Mouse (Mus musculus): ENCODE results near the gene Ndst2.
"Not testable (repeated sequence)": the region's sequence is repeated elsewhere in the genome, so short reads cannot be mapped to it uniquely, and the experiment has no call there.

Ndst2 gene

DNA sequence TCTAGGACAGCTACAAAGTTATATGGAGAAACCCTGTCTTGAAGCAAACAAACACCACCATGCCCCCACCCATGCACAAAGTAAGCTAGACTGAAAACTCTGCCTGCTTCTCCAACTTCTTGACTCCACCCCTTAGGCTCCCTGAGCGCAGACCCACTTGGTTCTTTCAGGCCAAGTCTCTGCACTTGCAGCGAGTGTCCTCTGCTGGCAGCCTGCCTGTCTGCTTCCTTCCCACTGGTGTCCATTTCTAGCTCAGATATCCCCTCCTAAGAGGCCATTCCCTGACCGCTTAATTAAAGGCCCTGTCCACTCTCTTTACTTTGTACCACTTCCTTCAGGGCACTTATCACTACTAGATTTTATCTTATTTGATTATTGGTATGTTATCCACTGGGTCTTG is 9.3 kb upstream of the Ndst2 start:
- in situ Hi-C loops (cut with MboI; ENCODE audit: unreplicated experiment in 2 of 2): no loop called here

DNA sequence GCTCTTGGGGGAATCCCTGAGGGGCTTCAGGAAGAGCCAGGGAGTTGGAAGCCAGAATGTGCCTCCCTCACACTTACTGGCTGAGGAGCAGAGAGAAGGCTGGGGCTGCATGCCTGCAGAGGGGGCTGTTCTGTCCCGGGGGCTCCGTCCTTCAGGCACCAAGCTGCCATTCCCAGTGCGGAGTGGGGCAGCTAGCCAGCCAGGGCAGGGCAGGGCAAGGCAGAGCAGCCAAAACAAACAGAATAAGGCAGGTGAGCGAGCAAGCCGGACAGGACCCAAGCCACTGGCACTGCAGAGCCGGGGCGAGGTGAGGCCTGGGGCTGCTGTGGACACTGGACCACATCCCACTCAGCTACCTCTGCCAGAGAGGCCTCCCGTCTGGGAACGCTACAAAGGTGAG is 6.9 kb upstream of the Ndst2 start:
- in situ Hi-C loops (cut with MboI; ENCODE audit: unreplicated experiment in 2 of 2): no loop called here

DNA sequence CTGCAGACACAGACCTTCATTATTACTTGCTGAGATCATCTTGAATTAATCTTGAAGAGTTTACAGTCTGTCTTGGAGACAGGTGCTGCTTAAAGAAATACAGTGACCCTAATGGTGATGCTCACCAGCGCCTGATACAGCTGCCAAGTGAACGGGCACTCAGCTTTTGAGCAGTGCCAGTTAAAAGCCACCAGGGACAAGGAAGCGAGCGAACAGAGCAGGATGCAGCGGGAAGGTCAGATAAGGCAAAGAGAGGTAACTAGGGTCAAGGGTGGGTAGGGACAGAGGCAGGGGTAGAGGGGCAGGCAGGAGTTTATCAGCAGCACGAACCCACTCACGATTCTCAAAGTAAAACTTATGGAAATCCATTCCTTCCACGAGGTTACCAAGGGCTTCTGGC is 4.1 kb upstream of the Ndst2 start:
- in situ Hi-C loops (cut with MboI; ENCODE audit: unreplicated experiment in 2 of 2): no loop called here

DNA sequence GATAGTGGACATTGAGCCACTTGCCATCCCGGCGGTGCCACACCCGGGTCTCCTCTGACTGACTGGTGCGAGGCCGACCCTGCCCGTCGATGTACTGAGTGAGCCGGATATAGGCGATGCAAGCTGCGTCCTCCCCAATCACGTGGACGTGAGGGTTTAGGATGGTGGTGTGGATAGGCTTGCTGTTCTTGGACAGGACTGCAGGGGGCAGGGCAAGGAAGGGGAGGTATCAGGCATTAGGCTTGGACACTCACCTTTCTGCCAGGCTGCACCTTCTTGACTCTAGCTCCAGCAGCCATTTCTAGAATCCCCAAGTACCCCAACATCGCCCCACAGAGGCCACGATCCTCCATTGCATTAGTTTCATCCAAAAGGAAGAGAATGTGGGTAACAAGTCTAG is 2.9 kb upstream of the Ndst2 start:
- in situ Hi-C loops (cut with MboI; ENCODE audit: unreplicated experiment in 2 of 2): no loop called here

DNA sequence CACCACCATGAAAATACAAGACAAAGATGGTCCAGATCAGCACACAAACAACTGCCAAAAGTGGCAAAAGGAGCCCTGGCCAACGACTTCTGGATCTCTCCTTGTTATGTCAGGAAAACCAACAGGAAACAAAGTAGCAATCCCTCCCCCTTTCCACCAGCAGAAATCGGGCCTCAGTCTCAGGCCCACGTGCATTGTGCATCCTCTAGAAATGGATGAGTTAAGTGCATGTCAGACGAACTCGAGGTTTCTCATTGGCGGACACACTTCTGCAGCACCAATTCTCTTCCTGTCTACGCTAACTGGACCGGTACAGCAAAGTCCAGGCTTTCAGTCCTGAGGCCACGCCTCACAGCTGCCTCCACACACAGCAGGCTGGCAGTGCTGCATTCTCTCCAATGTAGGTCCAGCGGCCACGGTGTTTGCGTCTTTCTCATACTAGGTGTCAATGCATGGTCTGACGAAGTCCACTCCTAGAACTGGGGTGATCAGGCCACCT is 1.6 kb upstream of the Ndst2 start:
- in situ Hi-C loops (cut with MboI; ENCODE audit: unreplicated experiment in 2 of 2): no loop called here

DNA sequence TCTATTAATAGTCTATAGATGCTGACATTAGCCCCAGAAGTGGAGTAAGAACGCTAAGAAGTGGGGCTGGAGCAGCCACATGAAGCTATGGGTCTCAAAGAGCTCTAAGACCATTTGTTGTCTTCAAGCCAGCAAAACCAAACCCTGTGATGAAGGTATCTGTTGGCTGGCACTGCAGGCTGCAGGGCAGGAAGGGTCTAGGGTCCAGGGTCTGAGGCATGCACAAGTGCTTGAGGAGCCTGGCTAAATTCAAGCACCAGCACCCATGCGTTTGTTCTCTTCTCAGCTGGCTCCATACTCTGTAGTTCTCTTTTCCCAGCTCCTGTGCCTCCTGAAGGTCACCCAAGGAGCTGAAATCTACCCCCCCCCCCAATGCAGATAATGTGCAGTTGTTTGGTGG is 690 bp upstream of the Ndst2 start:
- in situ Hi-C loops (cut with MboI; ENCODE audit: unreplicated experiment in 2 of 2): no loop called here

DNA sequence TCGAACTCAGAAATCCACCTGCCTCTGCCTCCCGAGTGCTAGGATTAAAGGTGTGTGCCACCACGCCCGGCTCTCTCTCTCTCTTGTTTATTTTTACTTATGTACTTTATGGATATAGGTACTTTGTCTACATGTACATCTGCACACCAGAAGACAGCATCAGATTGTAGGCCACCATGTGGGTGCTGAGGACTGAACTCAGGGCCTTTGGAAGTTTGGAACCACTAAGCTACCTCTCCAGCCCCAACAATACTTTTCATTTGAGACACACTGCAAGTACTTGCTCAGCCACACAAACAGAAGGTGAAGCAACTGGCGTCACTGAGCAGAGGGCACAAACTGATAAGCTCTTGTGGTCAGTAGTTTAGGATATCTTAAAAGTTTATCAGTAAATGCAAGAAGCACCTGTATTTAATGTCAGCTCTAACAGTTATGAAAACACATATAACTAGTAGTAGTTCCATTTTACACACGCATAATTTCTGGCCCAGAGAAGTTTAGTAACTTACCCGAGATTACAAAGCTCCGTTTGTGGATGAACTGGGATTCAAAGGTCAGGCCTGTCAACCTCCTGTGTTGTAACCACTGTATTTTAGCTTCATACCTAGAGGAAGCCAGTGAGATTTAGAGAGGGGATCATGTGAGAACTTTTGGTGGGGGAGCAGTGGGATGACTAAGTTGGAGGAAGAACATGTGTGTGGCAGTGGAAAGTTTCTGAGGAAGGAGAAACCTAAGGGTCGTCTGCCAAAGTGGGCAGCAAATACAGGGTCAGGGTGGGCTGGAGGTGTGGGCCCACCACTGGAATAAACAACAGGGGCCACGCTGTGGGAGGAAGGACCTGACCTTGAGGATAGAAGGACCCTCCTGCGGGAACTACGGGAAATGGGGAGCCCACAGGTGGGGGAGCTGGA is 1.1 kb downstream of the Ndst2 start:
- in situ Hi-C loops (cut with MboI; ENCODE audit: unreplicated experiment in 2 of 2): no loop called here

DNA sequence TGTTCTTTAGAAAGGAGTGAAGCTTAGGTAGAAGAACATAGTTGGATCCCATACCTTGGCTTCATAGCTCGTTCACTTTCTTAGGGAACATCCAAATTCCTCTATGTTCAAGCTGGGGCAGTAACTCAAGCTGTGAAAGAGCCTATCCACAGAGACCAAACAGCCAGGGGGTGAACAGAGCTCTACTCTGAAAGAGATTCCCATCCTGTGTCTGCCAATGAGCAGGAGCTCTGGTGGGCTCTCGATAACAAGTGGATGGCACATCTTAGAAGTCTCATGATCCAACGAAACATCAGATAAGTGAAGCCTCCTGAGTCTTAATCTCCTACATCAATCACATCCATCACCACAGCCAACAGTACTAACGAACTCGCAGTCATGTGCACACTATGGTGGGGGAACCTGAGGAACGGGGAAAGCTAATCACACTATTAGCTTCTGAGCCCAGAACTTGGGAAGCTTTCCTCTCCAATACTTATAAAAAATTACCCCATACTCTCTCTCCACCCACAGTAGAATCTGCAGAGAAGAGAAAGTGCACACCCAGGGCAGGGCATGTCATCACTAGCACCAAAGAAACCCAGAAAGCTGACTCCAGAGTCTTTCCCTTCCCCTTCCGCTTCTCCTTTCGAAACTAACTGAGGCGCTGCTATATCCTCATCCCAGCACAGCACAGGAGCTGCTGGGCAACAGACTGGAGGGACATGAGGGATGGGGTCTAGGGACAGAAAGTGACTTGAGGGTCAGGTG is 3.3 kb downstream of the Ndst2 start:
- in situ Hi-C loops (cut with MboI; ENCODE audit: unreplicated experiment in 2 of 2): no loop called here

DNA sequence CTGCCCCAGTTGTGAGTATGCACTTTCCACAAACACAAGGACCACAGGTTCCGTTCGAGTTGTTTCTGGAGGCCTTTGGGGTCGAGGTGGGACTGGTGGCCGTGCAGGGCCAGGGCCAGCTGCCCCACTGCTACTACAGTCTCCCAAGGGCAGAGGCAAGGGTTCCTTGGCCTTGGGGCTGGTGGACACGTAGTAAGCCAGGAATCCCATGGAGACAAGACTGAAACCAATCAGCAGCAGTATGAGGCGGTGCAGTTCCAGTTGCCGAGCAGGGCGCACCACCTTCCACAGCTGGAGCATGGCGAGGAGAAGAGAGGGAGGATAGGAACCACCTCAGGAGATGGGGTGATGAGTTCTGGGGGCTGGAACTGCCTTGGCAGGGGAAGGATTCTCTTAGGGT is 4.5 kb downstream of the Ndst2 start:
- in situ Hi-C loops (cut with MboI; ENCODE audit: unreplicated experiment in 2 of 2): no loop called here

DNA sequence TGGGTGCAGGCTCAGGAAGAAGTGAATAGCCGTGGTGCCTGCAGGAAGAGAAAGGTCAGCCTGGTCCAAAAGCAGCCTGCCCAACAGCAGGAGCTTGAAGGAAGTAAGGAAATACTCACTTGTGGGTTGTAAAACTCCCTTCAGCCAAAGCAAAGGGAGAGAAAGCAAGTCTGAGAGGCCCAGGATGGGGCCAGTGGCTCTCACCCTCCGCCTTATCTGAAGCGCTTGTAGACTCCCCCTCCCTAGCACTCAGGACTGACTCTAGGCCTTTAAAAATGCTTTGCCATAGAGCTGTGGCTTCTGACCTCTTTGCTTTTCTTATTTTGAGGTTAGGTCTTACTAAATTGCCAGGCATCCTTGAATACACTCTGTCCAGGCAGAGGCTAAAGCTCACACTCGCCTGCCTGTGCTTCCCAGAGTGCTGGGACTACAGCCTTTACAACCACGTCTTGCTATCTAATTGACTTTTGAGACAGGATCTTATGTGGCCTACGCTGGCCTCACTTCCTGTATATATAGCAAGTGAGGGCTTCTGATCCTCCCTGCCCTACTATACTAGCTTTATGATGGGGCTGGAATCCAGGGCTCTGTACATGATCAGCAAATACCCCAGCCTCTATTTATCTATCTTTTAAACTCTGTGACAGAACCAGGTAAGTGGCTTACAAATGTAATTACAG is 8.6 kb downstream of the Ndst2 start:
- in situ Hi-C loops (cut with MboI; ENCODE audit: unreplicated experiment in 2 of 2): no loop called here

DNA sequence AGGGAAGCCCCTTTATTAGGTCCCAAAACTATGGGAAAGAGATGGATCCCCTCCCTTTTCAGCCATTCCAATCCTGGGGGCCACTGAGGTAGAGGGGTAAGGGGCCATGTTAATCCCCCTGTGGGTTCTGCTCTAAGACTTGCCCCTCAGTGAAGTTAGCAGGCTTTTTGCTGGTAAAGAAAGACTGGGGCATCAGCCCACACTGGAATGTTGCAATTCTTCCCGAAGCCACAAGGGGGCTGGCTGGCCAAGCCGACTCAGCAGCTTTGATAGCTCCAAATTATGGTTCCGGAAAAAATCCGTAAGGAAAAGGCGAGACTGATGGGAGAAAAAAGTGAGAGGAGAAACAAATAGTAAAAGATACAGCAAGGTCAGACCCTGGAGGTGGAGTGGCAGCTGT is 10.3 kb downstream of the Ndst2 start:
- in situ Hi-C loops (cut with MboI; ENCODE audit: unreplicated experiment in 2 of 2): no loop called here

DNA sequence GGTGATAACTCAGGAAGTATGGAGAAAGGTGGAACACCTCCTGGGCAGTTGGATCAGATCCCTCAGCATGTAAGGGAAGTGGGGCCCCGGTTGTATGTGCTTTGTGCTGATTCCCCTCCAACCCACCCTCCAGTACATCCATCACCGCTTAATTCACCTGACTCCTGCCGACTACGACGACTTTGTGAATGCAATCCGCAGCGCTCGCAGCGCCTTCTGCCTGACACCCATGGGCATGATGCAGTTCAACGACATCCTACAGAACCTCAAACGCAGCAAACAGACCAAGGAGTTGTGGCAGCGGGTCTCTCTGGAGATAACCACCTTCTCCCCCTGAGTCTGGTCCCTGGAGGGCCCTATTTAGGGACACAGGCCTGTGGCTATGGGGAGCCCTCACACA is 11.4 kb downstream of the Ndst2 start:
- in situ Hi-C loops (cut with MboI; ENCODE audit: unreplicated experiment in 2 of 2): no loop called here

DNA sequence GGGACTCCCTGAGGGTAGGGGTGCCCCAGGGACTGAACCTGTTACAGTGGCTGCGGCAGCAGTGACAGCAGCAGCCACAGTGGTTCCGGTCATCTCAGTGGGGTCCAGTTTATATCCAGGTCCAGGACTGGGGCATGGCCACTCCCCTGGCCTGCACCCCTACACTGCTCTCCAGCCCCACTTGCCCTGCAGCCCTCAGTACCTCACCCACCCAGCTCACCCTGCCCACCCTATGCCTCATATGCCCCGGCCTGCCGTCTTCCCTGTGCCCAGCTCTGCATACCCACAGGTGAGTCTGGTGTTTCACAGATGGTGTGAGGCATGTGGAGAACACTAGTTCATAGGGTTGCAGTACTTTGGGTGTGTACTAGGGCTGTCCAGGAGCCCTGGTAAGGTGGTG is 13.0 kb downstream of the Ndst2 start:
- in situ Hi-C loops (cut with MboI; ENCODE audit: unreplicated experiment in 2 of 2): no loop called here

DNA sequence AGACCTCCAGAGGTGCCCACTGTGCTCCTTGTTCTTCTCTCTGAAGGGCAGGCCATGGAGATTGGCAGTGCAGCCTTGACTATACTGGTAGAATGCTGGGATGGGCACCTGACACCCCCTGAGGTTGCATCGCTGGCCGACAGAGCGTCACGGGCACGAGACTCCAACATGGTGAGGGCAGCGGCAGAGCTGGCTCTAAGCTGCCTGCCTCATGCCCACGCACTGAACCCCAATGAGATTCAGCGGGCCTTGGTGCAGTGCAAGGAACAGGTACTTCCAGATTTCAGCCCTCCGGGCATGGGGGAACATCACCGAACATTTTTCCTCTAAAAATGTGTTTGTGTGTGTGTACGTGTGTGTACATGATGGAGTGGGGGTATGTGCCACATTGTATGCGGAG is 14.6 kb downstream of the Ndst2 start:
- in situ Hi-C loops (cut with MboI; ENCODE audit: unreplicated experiment in 2 of 2): no loop called here

DNA sequence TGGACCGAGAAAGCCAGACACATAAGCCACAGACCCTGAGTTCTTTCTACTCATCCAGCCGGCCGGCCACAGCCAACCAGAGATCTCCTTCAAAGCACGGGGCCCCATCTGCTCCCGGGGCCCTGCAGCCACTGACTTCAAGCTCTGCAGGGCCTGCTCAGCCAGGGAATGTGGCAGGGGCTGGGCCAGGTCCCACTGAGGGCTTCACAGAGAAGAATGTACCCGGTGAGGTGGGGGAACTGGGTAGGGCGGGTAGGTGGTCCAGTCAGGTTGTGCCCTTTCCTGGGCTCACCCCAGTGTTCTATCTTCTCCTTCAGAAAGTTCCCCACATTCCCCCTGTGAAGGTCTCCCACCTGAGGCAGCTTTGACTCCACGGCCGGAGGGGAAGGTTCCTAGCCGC is 15.9 kb downstream of the Ndst2 start:
- in situ Hi-C loops (cut with MboI; ENCODE audit: unreplicated experiment in 2 of 2): no loop called here

DNA sequence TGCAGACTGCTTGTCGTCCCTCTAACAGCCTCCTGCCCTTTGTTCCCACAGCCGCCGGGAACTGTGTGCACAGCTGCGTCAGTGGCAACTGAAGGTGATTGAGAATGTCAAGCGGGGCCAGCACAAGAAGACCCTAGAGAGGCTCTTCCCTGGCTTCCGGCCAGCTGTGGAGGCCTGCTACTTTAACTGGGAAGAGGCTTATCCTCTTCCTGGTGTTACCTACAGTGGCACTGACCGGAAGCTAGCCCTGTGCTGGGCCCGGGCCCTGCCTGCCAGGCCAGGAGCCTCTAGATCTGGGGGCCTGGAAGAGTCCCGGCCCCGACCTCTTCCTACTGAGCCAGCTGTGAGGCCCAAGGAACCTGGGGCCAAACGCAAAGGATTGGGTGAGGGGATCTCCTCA is 20.5 kb downstream of the Ndst2 start:
- in situ Hi-C loops (cut with MboI; ENCODE audit: unreplicated experiment in 2 of 2): no loop called here

DNA sequence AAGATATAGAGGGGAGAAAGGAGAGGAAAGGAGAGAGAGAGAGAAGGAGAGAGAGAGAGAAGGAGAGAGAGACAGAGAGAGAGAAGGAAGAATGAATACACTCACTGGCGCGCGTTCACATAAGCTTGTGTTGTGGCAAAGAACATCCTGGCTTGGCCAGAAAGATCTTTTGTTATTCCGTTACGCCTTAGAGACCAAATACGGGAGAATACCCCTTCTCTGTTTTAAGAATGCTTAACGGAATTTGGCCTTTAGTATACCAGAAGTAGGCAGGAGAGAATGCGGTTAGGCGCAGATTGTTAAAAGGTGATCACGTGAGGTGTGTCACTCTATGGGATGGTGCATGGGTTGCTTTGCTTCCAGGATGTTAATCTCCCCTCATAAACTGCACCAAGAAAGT is 26.1 kb downstream of the Ndst2 start:
- in situ Hi-C loops (cut with MboI; ENCODE audit: unreplicated experiment in 2 of 2): no loop called here

DNA sequence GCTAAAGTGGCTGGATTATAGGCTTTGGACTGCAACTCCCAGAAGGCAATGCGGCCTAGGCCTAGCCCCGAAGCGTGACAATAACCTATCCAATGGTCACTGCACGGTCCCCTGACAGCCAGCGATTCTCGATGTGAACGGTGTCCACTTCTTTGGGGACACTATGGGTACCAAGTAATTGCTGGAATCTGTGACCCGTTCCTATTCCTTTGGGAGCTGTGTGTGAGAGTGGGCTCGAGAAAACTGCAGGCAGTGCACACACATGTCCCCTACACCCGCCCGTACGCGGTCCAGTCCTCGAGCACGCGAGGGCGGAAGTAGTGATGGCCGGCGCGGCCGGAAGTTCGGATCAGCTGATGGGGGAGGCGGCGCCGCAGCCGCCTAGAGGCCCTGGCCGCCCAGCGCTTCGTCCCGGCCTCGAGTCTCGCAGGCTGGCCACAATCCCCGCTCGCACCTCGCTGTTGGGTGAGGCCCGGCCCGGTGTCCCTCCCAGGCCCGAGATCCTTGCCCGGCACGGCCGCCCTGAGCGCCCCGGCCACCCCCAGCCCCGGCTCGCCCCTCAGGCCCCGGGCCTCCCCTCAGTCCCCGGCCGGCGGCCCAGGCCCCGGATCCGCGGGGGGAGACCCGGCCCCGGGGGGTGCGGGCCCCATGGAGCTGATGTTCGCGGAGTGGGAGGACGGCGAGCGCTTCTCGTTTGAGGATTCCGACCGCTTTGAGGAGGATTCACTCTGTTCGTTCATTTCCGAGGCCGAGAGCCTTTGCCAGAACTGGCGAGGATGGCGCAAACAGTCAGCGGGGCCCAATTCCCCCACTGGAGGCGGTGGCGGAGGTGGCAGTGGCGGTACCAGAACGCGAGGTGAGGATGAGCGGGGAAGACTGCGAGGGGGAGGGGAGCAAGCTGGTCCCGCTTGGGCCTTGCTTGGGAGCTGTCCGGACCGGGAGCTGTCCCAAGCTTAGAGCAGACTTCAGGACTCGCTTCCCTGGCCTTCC is 26.9 kb downstream of the Ndst2 start, which contains the start of gene Zswim8:
TSS of gene Zswim8 (plus strand) at position 352 of the 990 bp plus-strand sequence.
- in situ Hi-C loops (cut with MboI; ENCODE audit: unreplicated experiment in 2 of 2): no loop called here

DNA sequence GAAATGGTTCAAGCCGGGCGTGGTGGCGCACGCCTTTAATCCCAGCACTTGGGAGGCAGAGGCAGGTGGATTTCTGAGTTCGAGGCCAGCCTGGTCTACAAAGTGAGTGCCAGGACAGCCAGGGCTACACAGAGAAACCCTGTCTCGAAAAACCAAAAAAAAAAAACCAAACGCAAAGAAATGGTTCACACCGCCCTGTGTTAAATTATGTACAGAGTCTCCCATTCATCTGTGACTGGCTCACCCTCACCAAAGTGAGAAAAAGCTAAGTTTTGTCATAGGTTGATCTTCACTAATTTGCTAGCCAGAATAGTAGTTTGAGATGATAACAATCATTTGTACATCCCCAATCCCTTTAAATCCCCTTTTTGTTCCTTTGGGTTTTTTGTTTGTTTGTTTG is 30.9 kb downstream of the Ndst2 start:
- in situ Hi-C loops (cut with MboI; ENCODE audit: unreplicated experiment in 2 of 2): not testable (repeated sequence)

DNA sequence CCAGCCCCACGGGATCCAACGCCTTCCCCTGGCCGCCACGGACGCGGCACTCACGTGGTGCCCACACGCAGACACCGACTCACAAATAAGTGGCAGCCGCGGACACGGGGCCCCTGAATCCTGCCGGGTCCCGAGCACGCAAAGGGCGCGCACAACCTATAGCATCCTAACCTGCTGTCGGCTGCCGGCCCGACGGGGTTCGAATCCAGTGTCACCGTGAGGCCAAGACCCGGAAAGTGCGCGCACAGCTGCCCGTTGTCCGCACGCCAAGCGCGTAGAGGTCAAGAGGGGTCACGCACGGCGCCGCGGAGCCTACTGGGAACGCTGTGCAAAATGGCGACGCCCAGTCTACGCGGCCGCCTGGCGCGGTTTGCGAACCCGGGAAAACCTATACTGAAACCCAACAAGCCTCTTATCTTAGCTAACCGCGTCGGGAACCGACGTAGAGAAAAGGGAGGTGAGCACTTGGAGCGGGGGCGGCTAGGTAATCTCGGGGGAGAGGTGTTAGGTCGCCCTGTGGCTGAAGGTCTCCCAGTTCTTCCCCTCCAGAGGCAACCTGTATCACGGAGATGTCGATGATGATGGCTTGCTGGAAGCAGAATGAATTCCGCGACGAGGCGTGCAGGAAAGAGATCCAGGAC is 31.5 kb downstream of the Ndst2 start, which contains the start of gene Chchd1:
TSS of gene Chchd1 (plus strand) at position 266 of the 641 bp plus-strand sequence.
- in situ Hi-C loops (cut with MboI; ENCODE audit: unreplicated experiment in 2 of 2): no loop called here

Measured in v-Abl transformed pro-B cells (cell line).